Mouse (Mus musculus) forebrain, embryonic 12.5 days (tissue): ENCODE measurements at regions not wholly inside any gene's neighbourhood (a gene's known extent, or its start where the extent isn't known, plus 50 kb on each side); places are given as distances from the start of the nearest gene placed in this dataset.
"Not testable (repeated sequence)": the region's sequence is repeated elsewhere in the genome, so short reads cannot be mapped to it uniquely, and the experiment has no call there.

Experiments used
- ATAC-seq: fragments of 200-750 bp; cut with Nextera tagmentation; 2 replicates; pipeline ENCODE4 v1.8.0; 2017; ENCODE audit warnings: moderate TSS enrichment; ENCODE audit not compliant: low FRiP score
- H3K27ac ChIP-seq: fragments of 300-500 bp; sonication (generic); 2 replicates; pipeline ENCODE4 v1.5.1; 2016; ENCODE audit warnings: mild to moderate bottlenecking
- H3K27me3 ChIP-seq: fragments of 300-500 bp; sonication (generic); 2 replicates; pipeline ENCODE4 v1.6.1; 2016; ENCODE audit warnings: mild to moderate bottlenecking
- H3K36me3 ChIP-seq: fragments of 300-500 bp; sonication (generic); replicated peaks from 2 replicates; pipeline ENCODE4 v1.6.1; 2016; ENCODE audit warnings: mild to moderate bottlenecking
- H3K4me1 ChIP-seq: fragments of 300-500 bp; sonication (generic); 2 replicates; pipeline ENCODE4 v1.6.1; 2016
- H3K4me2 ChIP-seq: fragments of 300-500 bp; sonication (generic); 2 replicates; pipeline ENCODE4 v1.6.1; 2016; ENCODE audit warnings: mild to moderate bottlenecking, moderate library complexity
- H3K4me3 ChIP-seq: fragments of 300-500 bp; sonication (generic); replicated peaks from 2 replicates; pipeline ENCODE4 v1.5.1; 2016; ENCODE audit warnings: mild to moderate bottlenecking
- H3K9ac ChIP-seq: fragments of 300-500 bp; sonication (generic); 2 replicates; pipeline ENCODE4 v1.6.1; 2016; ENCODE audit warnings: mild to moderate bottlenecking
- H3K9me3 ChIP-seq: fragments of 300-500 bp; sonication (generic); 2 replicates; pipeline ENCODE4 v1.6.1; 2016
- WGBS: fragments of 180-500 bp; shearing (Covaris S2); methylation state at CpG from one replicate; pipeline ENCODE4 v1.1.7; 2016; 5-methylcytosine and 5-hydroxymethylcytosine counted together

- H3K9ac ChIP-seq: no peak overlapping the region
- no peaks in the 10 kb centered on the region for H3K9me3 ChIP-seq
- no peak for ATAC-seq
- no peak overlapping the region for H3K4me2 ChIP-seq
- peaks cover 18% of the 10 kb centered on the region for H3K4me1 ChIP-seq
- WGBS: 86% methylated on average over 8 of the region's 8 CpGs
- no peak overlapping the region for H3K27ac ChIP-seq
- no peak overlapping the region for H3K4me3 ChIP-seq
- no peaks in the 10 kb centered on the region for H3K27me3 ChIP-seq
- H3K36me3 ChIP-seq: no peaks in the 10 kb centered on the region
Observed at GRCm38 (mm10) chr6:143442361-143442760, 275.3 kb downstream of the Etnk1 start.

GRCm38 (mm10) chr6:143443446-143443845 lies 276.4 kb downstream of the Etnk1 start:
- H3K36me3 ChIP-seq: no peaks in the 10 kb centered on the region
- no peaks in the 10 kb centered on the region for H3K9me3 ChIP-seq
- peaks cover 8% of the 10 kb centered on the region for H3K4me1 ChIP-seq
- no peak overlapping the region for H3K27ac ChIP-seq
- no peak overlapping the region for H3K4me3 ChIP-seq
- ATAC-seq: no peak
- 92% methylated on average over 6 of the region's 6 CpGs for WGBS
- no peak overlapping the region for H3K4me2 ChIP-seq
- H3K27me3 ChIP-seq: no peaks in the 10 kb centered on the region
- no peak overlapping the region for H3K9ac ChIP-seq

DNA sequence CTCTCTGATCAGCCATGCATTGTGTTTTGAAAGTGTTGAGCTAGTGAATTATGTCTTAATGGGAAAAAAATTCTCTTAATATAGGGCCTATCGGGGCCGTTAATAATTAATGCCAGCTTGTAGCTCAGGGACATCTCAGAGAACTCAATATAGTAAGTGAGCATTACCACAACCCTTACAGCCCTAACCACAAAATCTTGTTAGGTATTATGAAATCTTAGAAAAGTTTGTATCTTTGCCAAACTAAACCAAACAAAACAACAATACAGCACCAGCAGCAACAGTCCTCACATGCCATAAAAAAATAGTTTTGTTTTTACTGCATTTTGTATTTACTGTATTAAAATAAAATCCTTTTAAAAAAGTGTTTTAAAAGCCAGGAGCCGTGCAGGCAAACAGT lies 277.8 kb downstream of the Etnk1 start:
- no peaks in the 10 kb centered on the region for H3K36me3 ChIP-seq
- H3K9me3 ChIP-seq: no peaks in the 10 kb centered on the region
- ATAC-seq: no peak
- no peak overlapping the region for H3K9ac ChIP-seq
- H3K4me2 ChIP-seq: no peak overlapping the region
- H3K4me1 ChIP-seq: peaks cover 8% of the 10 kb centered on the region
- WGBS: 92% methylated on average over 3 of the region's 3 CpGs
- H3K27ac ChIP-seq: no peak overlapping the region
- H3K4me3 ChIP-seq: no peak overlapping the region
- no peaks in the 10 kb centered on the region for H3K27me3 ChIP-seq

- ATAC-seq: no peak
- H3K9me3 ChIP-seq: no peaks in the 10 kb centered on the region
- no peak overlapping the region for H3K27ac ChIP-seq
- H3K4me3 ChIP-seq: no peak overlapping the region
- no peak overlapping the region for H3K4me2 ChIP-seq
- WGBS: 84% methylated on average over 13 of the region's 13 CpGs
- no peaks in the 10 kb centered on the region for H3K36me3 ChIP-seq
- H3K4me1 ChIP-seq: peaks cover 8% of the 10 kb centered on the region
- H3K9ac ChIP-seq: no peak overlapping the region
- H3K27me3 ChIP-seq: no peaks in the 10 kb centered on the region
Observed at GRCm38 (mm10) chr6:143445834-143446552, 279.0 kb downstream of the Etnk1 start.

- H3K27me3 ChIP-seq: no peaks in the 10 kb centered on the region
- H3K36me3 ChIP-seq: no peaks in the 10 kb centered on the region
- H3K27ac ChIP-seq: no peak overlapping the region
- H3K4me2 ChIP-seq: no peak overlapping the region
- no peaks in the 10 kb centered on the region for H3K9me3 ChIP-seq
- 65% methylated on average over 5 of the region's 5 CpGs for WGBS
- H3K4me1 ChIP-seq: peaks cover 8% of the 10 kb centered on the region
- no peak overlapping the region for H3K4me3 ChIP-seq
- no peak for ATAC-seq
- H3K9ac ChIP-seq: no peak overlapping the region
Observed at GRCm38 (mm10) chr6:143447060-143447459, 280.0 kb downstream of the Etnk1 start.

- Histone ChIP-seq H3K9me3 (0 out of 2 replicates have a peak, but pooled peaks cover 3% of the 10 kb centered on the region), H3K9ac (no peak overlapping the region), H3K36me3 (no peaks in the 10 kb centered on the region), H3K27ac (no peak overlapping the region), H3K4me1 (peaks cover 8% of the 10 kb centered on the region), H3K4me2 (no peak overlapping the region), H3K4me3 (no peak overlapping the region), H3K27me3 (no peaks in the 10 kb centered on the region)
- ATAC-seq: no peak
- 84% methylated on average over 4 of the region's 4 CpGs for WGBS
Observed at GRCm38 (mm10) chr6:143449071-143449470, 282.1 kb downstream of the Etnk1 start.

GRCm38 (mm10) chr6:143451869-143452268 lies 284.8 kb downstream of the Etnk1 start:
- no peak for ATAC-seq
- Histone ChIP-seq H3K27me3 (no peaks in the 10 kb centered on the region), H3K4me3 (no peak overlapping the region), H3K9me3 (0 out of 2 replicates have a peak, but pooled peaks cover 3% of the 10 kb centered on the region), H3K9ac (no peak overlapping the region), H3K4me1 (peaks cover 5% of the 10 kb centered on the region), H3K36me3 (no peaks in the 10 kb centered on the region), H3K27ac (no peak overlapping the region), H3K4me2 (no peak overlapping the region)
- 94% methylated on average over 6 of the region's 6 CpGs for WGBS

- Histone ChIP-seq H3K4me2 (no peak overlapping the region), H3K27me3 (no peaks in the 10 kb centered on the region), H3K9ac (no peak overlapping the region), H3K36me3 (no peaks in the 10 kb centered on the region), H3K4me3 (no peak overlapping the region), H3K9me3 (0 out of 2 replicates have a peak, but pooled peaks cover 3% of the 10 kb centered on the region), H3K4me1 (no peaks in the 10 kb centered on the region), H3K27ac (no peak overlapping the region)
- ATAC-seq: no peak
- WGBS: 96% methylated on average over 9 of the region's 9 CpGs
Observed at GRCm38 (mm10) chr6:143454695-143455218, 287.7 kb downstream of the Etnk1 start.

DNA sequence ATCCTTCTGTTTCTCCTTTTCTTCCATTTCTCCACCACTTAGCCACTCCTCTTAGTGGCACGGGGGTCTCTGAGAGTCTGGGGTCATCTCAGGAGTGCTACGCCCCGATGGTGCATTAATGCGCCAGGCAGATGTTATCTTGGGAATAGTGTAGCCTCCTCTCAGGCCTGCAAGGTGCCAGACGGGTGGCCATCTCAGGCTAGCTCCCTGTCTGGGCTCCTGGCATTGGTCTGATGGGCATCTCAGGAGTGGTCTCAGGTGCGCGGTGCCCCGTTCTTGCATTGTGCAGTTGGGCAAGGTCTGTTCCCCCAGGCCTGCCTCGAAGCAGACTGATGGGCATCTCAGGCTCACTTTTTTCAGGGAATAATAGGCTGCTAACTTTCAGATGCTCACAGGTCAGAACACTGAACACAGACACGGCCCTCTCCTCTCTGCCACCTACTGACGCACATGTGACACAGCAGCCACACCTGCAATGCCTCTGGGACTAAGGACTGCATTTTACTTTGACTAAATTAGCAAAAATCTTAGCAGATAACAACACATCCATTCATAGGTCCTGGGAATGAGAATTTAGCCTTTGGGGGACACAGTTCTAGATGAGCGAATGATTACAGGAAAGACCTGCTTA lies 298.0 kb downstream of the Etnk1 start:
- Histone ChIP-seq H3K36me3 (no peaks in the 10 kb centered on the region), H3K27ac (no peak overlapping the region), H3K4me2 (no peak overlapping the region), H3K4me1 (no peaks in the 10 kb centered on the region), H3K27me3 (peaks cover 3% of the 10 kb centered on the region; the same call in 1 of the 2 replicates), H3K4me3 (no peak overlapping the region), H3K9me3 (no peaks in the 10 kb centered on the region), H3K9ac (no peak overlapping the region)
- 72% methylated on average over 12 of the region's 12 CpGs for WGBS
- no peak for ATAC-seq

GRCm38 (mm10) chr6:143472676-143473075 lies 305.7 kb downstream of the Etnk1 start:
- H3K27ac ChIP-seq, H3K4me1 ChIP-seq, H3K4me3 ChIP-seq, H3K9ac ChIP-seq, H3K27me3 ChIP-seq, H3K9me3 ChIP-seq, H3K4me2 ChIP-seq, ATAC-seq, H3K36me3 ChIP-seq: not testable (repeated sequence)
- WGBS: 97% methylated on average over 12 of the region's 12 CpGs

DNA sequence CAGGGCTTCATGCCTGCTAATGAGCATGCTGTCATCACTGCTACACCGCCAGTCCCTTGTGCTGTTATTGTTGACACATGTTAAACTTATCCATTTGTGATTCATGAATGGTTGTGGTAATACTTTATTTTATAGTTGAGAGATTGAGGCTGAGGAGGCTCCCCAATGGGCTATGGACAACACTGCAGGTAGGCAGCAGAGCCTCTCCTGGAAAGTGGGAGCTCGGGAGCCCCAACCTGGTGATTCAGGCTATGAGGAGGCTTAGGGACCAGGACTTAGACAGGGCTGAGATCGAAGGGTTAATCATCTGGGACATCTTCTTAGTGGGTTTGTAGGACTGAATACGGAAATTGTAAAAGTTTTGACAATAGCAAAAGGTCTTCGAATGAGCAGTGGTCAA lies 307.4 kb downstream of the Etnk1 start:
- H3K4me1 ChIP-seq: no peaks in the 10 kb centered on the region
- no peaks in the 10 kb centered on the region for H3K27me3 ChIP-seq
- no peak overlapping the region for H3K4me3 ChIP-seq
- no peak overlapping the region for H3K4me2 ChIP-seq
- no peak for ATAC-seq
- H3K9ac ChIP-seq: no peak overlapping the region
- 82% methylated on average over 5 of the region's 5 CpGs for WGBS
- H3K27ac ChIP-seq: no peak overlapping the region
- no peaks in the 10 kb centered on the region for H3K9me3 ChIP-seq
- no peaks in the 10 kb centered on the region for H3K36me3 ChIP-seq

- Histone ChIP-seq H3K27me3 (no peaks in the 10 kb centered on the region), H3K9ac (no peak overlapping the region), H3K4me3 (no peak overlapping the region), H3K4me1 (no peaks in the 10 kb centered on the region), H3K4me2 (no peak overlapping the region), H3K9me3 (no peaks in the 10 kb centered on the region), H3K27ac (no peak overlapping the region), H3K36me3 (no peaks in the 10 kb centered on the region)
- ATAC-seq: no peak
- WGBS: 78% methylated on average over 7 of the region's 7 CpGs
Observed at GRCm38 (mm10) chr6:143475296-143475695, 308.3 kb downstream of the Etnk1 start.

- no peak overlapping the region for H3K27ac ChIP-seq
- 100% methylated on average over 2 of the region's 2 CpGs for WGBS
Observed at GRCm38 (mm10) chr6:143477396-143477795, 310.4 kb downstream of the Etnk1 start.

More at GRCm38 (mm10) chr6:143477396-143477795, 310.4 kb downstream of the Etnk1 start:
- H3K27me3 ChIP-seq: no peaks in the 10 kb centered on the region
- no peak overlapping the region for H3K4me2 ChIP-seq
- no peaks in the 10 kb centered on the region for H3K36me3 ChIP-seq
- no peaks in the 10 kb centered on the region for H3K4me1 ChIP-seq
- no peak for ATAC-seq
- H3K4me3 ChIP-seq: no peak overlapping the region
- 0 out of 2 replicates have a peak, but pooled peaks cover 3% of the 10 kb centered on the region for H3K9me3 ChIP-seq
- H3K9ac ChIP-seq: no peak overlapping the region
